Comparison of ENCODE assay signal across 8 mouse cellular contexts in the genomic region with DNA sequence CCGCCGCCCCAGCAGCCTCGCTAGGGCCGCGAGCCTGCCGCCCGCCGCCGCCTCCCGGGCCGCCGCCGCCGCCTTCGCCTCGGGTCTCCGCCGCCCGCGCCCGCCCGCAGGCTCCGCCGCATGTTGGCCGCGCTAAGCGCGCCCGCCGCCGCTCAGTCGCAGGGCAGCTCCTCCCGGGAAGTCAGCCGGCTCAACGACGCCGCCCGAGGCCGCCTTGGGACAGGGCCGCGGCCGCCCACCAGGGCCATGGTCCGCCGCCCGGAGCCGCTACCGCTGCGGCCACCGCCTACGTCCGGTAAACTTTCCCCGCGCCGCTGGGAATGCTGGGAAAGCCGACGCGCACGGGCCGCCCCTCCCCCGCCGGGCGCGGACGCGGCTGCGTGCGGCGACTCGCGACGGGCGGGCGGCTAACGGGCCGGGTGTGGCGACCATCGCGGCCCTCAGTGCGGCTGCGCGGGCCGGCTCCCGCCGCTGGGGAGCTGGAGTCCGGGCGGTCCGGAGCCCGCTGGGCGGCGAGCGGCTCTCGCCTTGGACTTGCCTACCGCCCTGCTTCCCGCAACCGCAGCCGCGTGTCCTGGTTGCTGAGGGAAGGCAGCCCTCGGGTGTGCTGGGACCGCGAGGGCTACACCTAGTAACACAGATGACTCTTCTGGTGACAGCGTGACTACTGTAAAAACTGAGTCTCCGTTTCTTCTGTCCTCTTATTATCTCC. TPM values are rescaled to one million over a fixed set of nuclear protein-coding genes. Genes with fewer than 3 reads are reported as not detected.
DNase-seq lines count a peak whose midpoint lies in the region; ATAC-seq and TF ChIP-seq lines count a peak whose summit lies in the region.

A gene (minus strand): TSS at position 217 of the 712 bp plus-strand sequence.

- TF ChIP-seq CTCF in C2C12 (IDR thresholded peaks at IDR 0.05; ENCODE audit: control insufficient read depth, insufficient read depth, insufficient read length): no peak
- TF ChIP-seq CTCF in brain, embryonic 14.5 days (IDR thresholded peaks at IDR 0.05; ENCODE audit: borderline replicate concordance, extremely low read depth, insufficient read depth, insufficient read length): 0 out of 2 replicates have a peak, but pooled peaks have one; percentile 1
- TF ChIP-seq CTCF in midbrain, postnatal 0 days (IDR thresholded peaks at IDR 0.05): no peak

- peak within 1 kb of the TSS; percentile 84 for H3K4me3 ChIP-seq in C2C12 (ENCODE audit: insufficient read depth, poor library complexity, severe bottlenecking)
- H3K4me3 ChIP-seq in heart, embryonic 10.5 days: peak within 1 kb of the TSS; percentile 96
- peak within 1 kb of the TSS; percentile 85 for H3K4me3 ChIP-seq in kidney, embryonic 15.5 days (replicated peaks)
- peak within 1 kb of the TSS; percentile 92 for H3K4me3 ChIP-seq in limb, embryonic 15.5 days
- H3K4me3 ChIP-seq in midbrain, postnatal 0 days (ENCODE audit: low read depth, low read length): peak within 1 kb of the TSS; percentile 96

- peak; percentile 93 for TF ChIP-seq POLR2A in brain, embryonic 14.5 days (IDR thresholded peaks at IDR 0.05; ENCODE audit: borderline replicate concordance, extremely low read depth, insufficient read depth, insufficient read length, poor library complexity, severe bottlenecking)

- peak within 1 kb of the TSS; percentile 99 for H3K27ac ChIP-seq in heart, embryonic 10.5 days
- H3K27ac ChIP-seq in kidney, embryonic 15.5 days: peak within 1 kb of the TSS; percentile 90
- peak within 1 kb of the TSS; percentile 94 for H3K27ac ChIP-seq in limb, embryonic 15.5 days
- peak within 1 kb of the TSS; percentile 85 for H3K27ac ChIP-seq in midbrain, postnatal 0 days (ENCODE audit: low read depth, low read length)

- peaks cover 47% of the 10 kb centered on the region for H3K79me3 ChIP-seq in C2C12 (ENCODE audit: low read depth)

- peak within 1 kb of the TSS; percentile 91 for H3K9ac ChIP-seq in kidney, embryonic 15.5 days
- H3K9ac ChIP-seq in limb, embryonic 15.5 days: peak within 1 kb of the TSS; percentile 95
- peak within 1 kb of the TSS; percentile 89 for H3K9ac ChIP-seq in midbrain, postnatal 0 days (replicated peaks; ENCODE audit: low read length, poor library complexity, severe bottlenecking)

- peak within 1 kb of the TSS; percentile 78 for H3K4me2 ChIP-seq in kidney, embryonic 15.5 days
- H3K4me2 ChIP-seq in limb, embryonic 15.5 days: peak within 1 kb of the TSS; percentile 63
- H3K4me2 ChIP-seq in midbrain, postnatal 0 days (ENCODE audit: low read depth, low read length, poor library complexity, severe bottlenecking): peak within 1 kb of the TSS; percentile 83

- H3K4me1 ChIP-seq in heart, embryonic 10.5 days: peaks cover 5% of the 10 kb centered on the region; the same call in 1 of the 2 replicates
- peaks cover 13% of the 10 kb centered on the region for H3K4me1 ChIP-seq in kidney, embryonic 15.5 days
- peaks cover 4% of the 10 kb centered on the region; the same call in 1 of the 2 replicates for H3K4me1 ChIP-seq in limb, embryonic 15.5 days
- no peaks in the 10 kb centered on the region for H3K4me1 ChIP-seq in midbrain, postnatal 0 days (ENCODE audit: insufficient read depth, low read length)

- H3K9me3 ChIP-seq in heart, embryonic 10.5 days: no peaks in the 10 kb centered on the region
- no peaks in the 10 kb centered on the region for H3K9me3 ChIP-seq in kidney, embryonic 15.5 days (replicated peaks)
- H3K9me3 ChIP-seq in limb, embryonic 15.5 days: no peaks in the 10 kb centered on the region
- H3K9me3 ChIP-seq in midbrain, postnatal 0 days (ENCODE audit: low read length): no peaks in the 10 kb centered on the region

- H3K79me2 ChIP-seq in C2C12 (ENCODE audit: control insufficient read depth, insufficient read depth): peaks cover 62% of the 10 kb centered on the region

- peak; percentile 90 for DNase-seq in brain, embryonic 14.5 days (ENCODE audit: low read depth)
- DNase-seq in heart, embryonic 10.5 days (ENCODE audit: low spot score): peak; percentile 89
- DNase-seq in midbrain, postnatal 0 days (ENCODE audit: low spot score): peak; percentile 82
- DNase-seq in spleen, postnatal 10 days (ENCODE audit: low spot score in 2 of 2): peak; percentile 89 to 93

- peak; percentile 90 for ATAC-seq in erythroblast, adult 5-6 weeks (replicated peaks; ENCODE audit: low FRiP score, poor library complexity, severe bottlenecking)
- ATAC-seq in kidney, embryonic 15.5 days (replicated peaks; ENCODE audit: low FRiP score): peak; percentile 97
- peak; percentile 86 for ATAC-seq in limb, embryonic 15.5 days (ENCODE audit: insufficient number of reproducible peaks, low FRiP score, low TSS enrichment, low read depth)
- peak; percentile 93 for ATAC-seq in midbrain, postnatal 0 days (ENCODE audit: low FRiP score)

- no peaks in the 10 kb centered on the region for H3K27me3 ChIP-seq in C2C12 (ENCODE audit: control insufficient read depth, insufficient read depth, insufficient read length)
- H3K27me3 ChIP-seq in heart, embryonic 10.5 days (ENCODE audit: insufficient read depth, poor library complexity, severe bottlenecking): no peaks in the 10 kb centered on the region
- no peaks in the 10 kb centered on the region for H3K27me3 ChIP-seq in kidney, embryonic 15.5 days
- no peaks in the 10 kb centered on the region for H3K27me3 ChIP-seq in limb, embryonic 15.5 days
- H3K27me3 ChIP-seq in midbrain, postnatal 0 days (ENCODE audit: insufficient read depth, low read length): no peaks in the 10 kb centered on the region

- peaks cover 29% of the 10 kb centered on the region for H3K36me3 ChIP-seq in C2C12 (ENCODE audit: control insufficient read depth, insufficient read depth)
- peaks cover 23% of the 10 kb centered on the region for H3K36me3 ChIP-seq in heart, embryonic 10.5 days
- H3K36me3 ChIP-seq in kidney, embryonic 15.5 days: peaks cover 25% of the 10 kb centered on the region
- H3K36me3 ChIP-seq in limb, embryonic 15.5 days: peaks cover 23% of the 10 kb centered on the region; the same call in 1 of the 2 replicates
- no peaks in the 10 kb centered on the region for H3K36me3 ChIP-seq in midbrain, postnatal 0 days (ENCODE audit: insufficient read depth, low read length)

- peak within 1 kb of the TSS; percentile 93 for H3ac ChIP-seq in C2C12 (ENCODE audit: control insufficient read depth, insufficient read length, low read depth)

- WGBS in heart, embryonic 10.5 days: under 1% methylated on average over 102 of the region's 102 CpGs
- WGBS in kidney, embryonic 15.5 days: under 1% methylated on average over 101 of the region's 102 CpGs
- WGBS in limb, embryonic 15.5 days: under 1% methylated on average over 100 of the region's 102 CpGs
- 4% methylated on average over 53 of the region's 102 CpGs for WGBS in midbrain, postnatal 0 days

TF ChIP-seq in C2C12, 6 proteins besides CTCF, POLR2A, EP300 and RAD21:
- TF ChIP-seq CEBPB (IDR thresholded peaks at IDR 0.05; ENCODE audit: low read depth) (no peak), MAX (IDR thresholded peaks at IDR 0.05) (peak; percentile 81)
TF ChIP-seq in C2C12: peak in this region for 1.

RNA-seq across cellular contexts. Expression of the gene that starts here (rescaled TPM):
- 25.3 TPM for polyA plus RNA-seq in C2C12 (2012; fragmentation: generic; extraction: Trizol)
- 29.6 and 33.4 TPM in 2 replicates for polyA plus RNA-seq in brain, embryonic 14.5 days (2012; rRNA removed)
- total RNA-seq in erythroblast, adult 5-6 weeks (2015; ENCODE audit: low replicate concordance): 55.0 and 80.0 TPM in 2 replicates
- total RNA-seq in erythroblast, adult 5-6 weeks (2017; ENCODE audit: low replicate concordance): 42.4 and 55.8 TPM in 2 replicates
- 3.9 and 6.8 TPM in 2 replicates for polyA plus RNA-seq in heart, embryonic 10.5 days (2016; fragmentation: Nextera tagmentation; extraction: Ambion mirVana)
- 7.1 and 9.2 TPM in 2 replicates for polyA plus RNA-seq in kidney, embryonic 15.5 days (2015; fragmentation: Nextera tagmentation; extraction: Ambion mirVana)
- polyA plus RNA-seq in limb, embryonic 15.5 days (2015; fragmentation: Nextera tagmentation; extraction: Ambion mirVana): 7.2 and 7.8 TPM in 2 replicates
- 16.0 and 17.8 TPM in 2 replicates for total RNA-seq in midbrain, postnatal 0 days (2014; rRNA removed)
- polyA plus RNA-seq in midbrain, postnatal 0 days (2015; fragmentation: Nextera tagmentation; extraction: Ambion mirVana): 1.9 and 2.0 TPM in 2 replicates

Comparison
In these comparisons a context has a peak if more than half of its experiments do, and no peak if none do; other contexts are left out.
1. Peak in every context shown above with its lines: DNase-seq, ATAC-seq, H3K4me3 ChIP-seq and H3K27ac ChIP-seq.